Mouse (Mus musculus) ES-Bruce4 (cell line): ENCODE measurements at regions not wholly inside any gene's neighbourhood (a gene's known extent, or its start where the extent isn't known, plus 50 kb on each side); places are given as distances from the start of the nearest gene placed in this dataset.

Experiments used
- H3K27ac ChIP-seq: 2 replicates; pipeline ENCODE4 v1.5.1; 2012; ENCODE audit warnings: low read length, inconsistent platforms; ENCODE audit not compliant: insufficient read depth
- H3K27me3 ChIP-seq: 2 replicates; pipeline ENCODE4 v1.6.1; 2012; ENCODE audit warnings: mild to moderate bottlenecking, low read length, inconsistent platforms; ENCODE audit not compliant: control insufficient read depth, poor library complexity, insufficient read depth, severe bottlenecking
- H3K36me3 ChIP-seq: 2 replicates; pipeline ENCODE4 v1.6.1; 2012; ENCODE audit warnings: inconsistent platforms, mild to moderate bottlenecking, low read length, moderate library complexity; ENCODE audit not compliant: control insufficient read depth, poor library complexity, insufficient read depth, severe bottlenecking
- H3K4me1 ChIP-seq: one replicate; pipeline ENCODE4 v1.8.1; 2011; ENCODE audit warnings: low read length; ENCODE audit not compliant: control insufficient read depth, insufficient read depth
- H3K4me3 ChIP-seq: 2 replicates; pipeline ENCODE4 v1.5.1; 2011; ENCODE audit warnings: low read depth, mild to moderate bottlenecking, low read length
- H3K9ac ChIP-seq: 2 replicates; pipeline ENCODE4 v1.6.1; 2012; ENCODE audit warnings: low read depth, mild to moderate bottlenecking, inconsistent platforms; ENCODE audit not compliant: poor library complexity, severe bottlenecking
- H3K9me3 ChIP-seq: replicated peaks from 2 replicates; pipeline ENCODE4 v1.6.1; 2012; ENCODE audit warnings: mild to moderate bottlenecking, low read length, inconsistent platforms; ENCODE audit not compliant: control insufficient read depth, poor library complexity, insufficient read depth, severe bottlenecking
- CTCF ChIP-seq: IDR thresholded peaks from one replicate; pipeline ENCODE4 v1.8.1; 2011; ENCODE audit warnings: low read depth, low read length
- EP300 ChIP-seq: IDR thresholded peaks from 2 replicates; pipeline ENCODE4 v1.6.1; 2011; ENCODE audit warnings: low read depth, low read length; ENCODE audit not compliant: insufficient read depth
- POLR2A ChIP-seq: IDR thresholded peaks from one replicate; pipeline ENCODE4 v1.8.1; 2011; ENCODE audit warnings: low read length; ENCODE audit not compliant: insufficient read depth

DNA sequence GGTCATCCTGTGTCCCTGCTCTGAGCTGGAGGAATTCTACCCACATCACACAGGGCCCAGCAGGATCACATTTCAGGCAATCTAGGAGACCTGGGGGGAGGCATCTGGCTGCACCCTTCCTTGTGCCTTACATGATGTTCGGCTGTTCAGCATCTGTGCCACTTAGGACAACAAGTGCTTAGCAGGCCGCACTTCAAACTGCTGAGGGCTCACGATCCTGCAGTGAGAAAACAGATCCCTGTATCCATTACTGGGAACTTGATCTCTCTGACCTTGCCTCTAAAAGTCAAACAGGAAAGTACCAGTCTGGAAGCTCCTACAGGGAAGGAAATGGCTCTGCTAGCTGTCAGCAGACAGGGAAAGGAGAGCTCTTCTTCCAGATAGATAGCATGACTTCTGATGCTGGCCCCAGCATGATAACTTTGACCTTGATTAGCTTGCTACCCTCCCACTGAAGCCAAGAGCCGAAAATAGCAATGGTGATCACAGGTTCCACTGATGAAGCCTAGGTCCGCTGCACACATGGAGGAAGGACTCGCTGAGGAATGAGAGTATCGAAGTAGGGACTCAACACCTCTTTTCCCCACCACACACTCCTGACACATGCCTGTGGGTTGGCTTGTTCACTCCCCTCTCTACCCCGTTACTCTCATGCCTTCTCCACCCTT is 170.7 kb upstream of the Irx1 start:
- H3K9me3 ChIP-seq, result no peaks in the 10 kb centered on the region
- no peak overlapping the region for H3K27ac ChIP-seq
- TF ChIP-seq POLR2A (no peak), EP300 (no peak)
- no peaks in the 10 kb centered on the region for H3K4me1 ChIP-seq
- no peak overlapping the region for H3K4me3 ChIP-seq
- no peaks in the 10 kb centered on the region for H3K27me3 ChIP-seq
- H3K9ac ChIP-seq, result no peak overlapping the region
- no peaks in the 10 kb centered on the region for H3K36me3 ChIP-seq

DNA sequence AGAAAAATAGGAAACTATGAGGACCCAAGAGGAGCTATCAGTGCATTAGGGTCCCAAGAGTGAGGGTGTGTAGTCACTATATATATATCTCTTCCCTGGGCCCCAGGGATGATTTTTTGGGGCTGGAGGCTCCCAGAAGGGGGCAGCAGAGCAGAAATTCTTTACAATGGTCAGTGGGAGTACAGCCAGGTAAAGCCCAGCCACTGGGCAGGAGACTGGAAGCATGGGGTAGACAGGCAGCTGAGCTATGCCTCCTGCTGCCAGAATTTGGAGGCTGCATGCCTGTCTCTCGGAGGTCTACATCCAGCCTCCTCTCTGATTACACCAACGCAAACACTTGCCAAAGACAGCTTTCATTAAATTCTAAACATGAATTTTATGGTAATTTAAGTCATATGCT is 202.7 kb upstream of the Irx1 start:
- Histone ChIP-seq H3K9ac (no peak overlapping the region), H3K4me1 (no peaks in the 10 kb centered on the region), H3K4me3 (no peak overlapping the region), H3K36me3 (no peaks in the 10 kb centered on the region), H3K9me3 (no peaks in the 10 kb centered on the region), H3K27me3 (no peaks in the 10 kb centered on the region), H3K27ac (no peak overlapping the region)
- TF ChIP-seq EP300 (no peak), CTCF (peak; percentile 2)

DNA sequence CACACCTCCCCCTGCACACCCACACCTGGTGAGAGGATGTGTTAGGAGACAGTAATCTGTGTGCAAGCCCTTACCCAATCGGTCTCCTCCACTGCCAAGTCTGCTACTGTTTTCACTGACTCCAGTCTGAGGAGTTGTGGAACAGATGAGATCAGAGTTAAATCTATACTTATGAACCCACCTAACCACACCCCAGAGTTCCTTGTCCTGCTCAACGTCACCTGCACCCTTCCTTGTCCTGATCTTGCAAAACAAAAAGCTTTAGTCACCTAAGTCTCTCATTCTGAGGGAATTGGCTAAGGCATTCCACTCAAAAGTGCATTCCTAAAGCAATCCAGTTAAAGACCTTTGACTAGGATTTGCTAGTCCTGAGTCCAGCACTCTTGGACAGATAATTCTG is 203.9 kb upstream of the Irx1 start:
- Histone ChIP-seq H3K4me1 (no peaks in the 10 kb centered on the region), H3K27ac (no peak overlapping the region), H3K9ac (no peak overlapping the region), H3K36me3 (no peaks in the 10 kb centered on the region), H3K9me3 (no peaks in the 10 kb centered on the region), H3K4me3 (no peak overlapping the region), H3K27me3 (no peaks in the 10 kb centered on the region)
- TF ChIP-seq EP300 (no peak), CTCF (no peak), POLR2A (no peak)

GRCm38 (mm10) chr13:72183636-72184035 is 220.1 kb upstream of the Irx1 start:
- H3K9ac ChIP-seq, result no peak overlapping the region
- no peaks in the 10 kb centered on the region for H3K36me3 ChIP-seq
- no peaks in the 10 kb centered on the region for H3K27me3 ChIP-seq
- TF ChIP-seq EP300 (no peak), POLR2A (no peak), CTCF (no peak)
- H3K27ac ChIP-seq, result no peak overlapping the region
- no peaks in the 10 kb centered on the region for H3K9me3 ChIP-seq
- no peak overlapping the region for H3K4me3 ChIP-seq
- no peaks in the 10 kb centered on the region for H3K4me1 ChIP-seq

DNA sequence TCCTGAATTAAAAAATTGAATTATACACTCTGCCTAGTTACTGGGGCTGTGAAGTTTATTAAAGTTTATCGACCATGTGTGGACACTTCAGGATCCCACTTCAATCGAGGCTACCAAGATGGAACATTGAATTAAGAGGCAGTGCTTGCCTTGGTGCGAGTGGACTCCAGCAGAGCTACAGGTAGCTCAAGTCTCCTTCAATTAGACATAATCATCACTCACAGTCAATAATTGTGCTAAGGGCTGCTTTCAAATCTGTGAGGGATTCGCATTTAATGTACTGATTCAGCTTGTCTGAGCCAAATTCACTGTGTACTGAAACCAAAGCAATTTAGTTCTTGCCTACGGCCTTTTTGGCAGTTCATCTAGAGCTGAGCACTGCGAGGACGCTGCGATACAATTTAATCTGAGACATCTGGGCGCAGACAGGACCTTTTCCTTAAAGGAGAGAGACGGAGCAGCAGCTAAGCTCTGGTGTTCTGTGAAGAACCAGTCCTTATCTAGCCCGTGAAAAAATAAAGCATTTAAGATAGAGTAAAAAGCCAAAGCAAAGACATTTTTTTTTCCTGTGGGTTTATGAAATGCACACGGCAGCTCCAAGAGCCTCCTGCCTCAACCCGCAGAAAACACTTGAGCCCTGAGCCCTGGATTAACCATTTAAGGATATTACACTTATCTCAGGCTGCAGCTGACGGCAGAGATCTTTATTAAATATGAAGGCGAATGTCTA is 220.8 kb upstream of the Irx1 start:
- H3K4me3 ChIP-seq, result no peak overlapping the region
- H3K27me3 ChIP-seq, result no peaks in the 10 kb centered on the region
- H3K27ac ChIP-seq, result no peak overlapping the region
- no peaks in the 10 kb centered on the region for H3K4me1 ChIP-seq
- H3K36me3 ChIP-seq, result no peaks in the 10 kb centered on the region
- H3K9me3 ChIP-seq, result no peaks in the 10 kb centered on the region
- TF ChIP-seq POLR2A (no peak), EP300 (no peak), CTCF (no peak)
- no peak overlapping the region for H3K9ac ChIP-seq

GRCm38 (mm10) chr13:72184846-72185118 is 221.3 kb upstream of the Irx1 start:
- H3K4me3 ChIP-seq, result no peak overlapping the region
- no peaks in the 10 kb centered on the region for H3K27me3 ChIP-seq
- no peak overlapping the region for H3K27ac ChIP-seq
- H3K4me1 ChIP-seq, result no peaks in the 10 kb centered on the region
- no peaks in the 10 kb centered on the region for H3K36me3 ChIP-seq
- H3K9me3 ChIP-seq, result no peaks in the 10 kb centered on the region
- H3K9ac ChIP-seq, result no peak overlapping the region
- no peak for TF ChIP-seq EP300
